Mouse (Mus musculus) forebrain, embryonic 13.5 days (tissue): ENCODE measurements around the gene Scrt2. TPM values are rescaled to one million over a fixed set of nuclear protein-coding genes. Genes with fewer than 3 reads are reported as not detected.
A peak's percentile ranks its signal among the peaks of the same experiment; 100 is the strongest.

ENCODE experiments used
- ATAC-seq: fragments of 200-750 bp; cut with Nextera tagmentation; 2 replicates; pipeline ENCODE4 v1.8.0; 2017
- H3K27ac ChIP-seq: fragments of 300-500 bp; sonication (generic); 2 replicates; pipeline ENCODE4 v1.5.1; 2015; ENCODE audit warnings: inconsistent platforms, mild to moderate bottlenecking, moderate library complexity
- H3K27me3 ChIP-seq: fragments of 300-500 bp; sonication (generic); 2 replicates; pipeline ENCODE4 v1.6.1; 2015; ENCODE audit warnings: mild to moderate bottlenecking, inconsistent platforms
- H3K36me3 ChIP-seq: fragments of 300-500 bp; sonication (generic); 2 replicates; pipeline ENCODE4 v1.6.1; 2015; ENCODE audit warnings: mild to moderate bottlenecking, inconsistent platforms; ENCODE audit not compliant: poor library complexity, severe bottlenecking
- H3K4me1 ChIP-seq: fragments of 300-500 bp; sonication (generic); 2 replicates; pipeline ENCODE4 v1.6.1; 2015; ENCODE audit warnings: inconsistent platforms
- H3K4me2 ChIP-seq: fragments of 300-500 bp; sonication (generic); 2 replicates; pipeline ENCODE4 v1.6.1; 2015; ENCODE audit warnings: inconsistent platforms, mild to moderate bottlenecking, moderate library complexity
- H3K4me3 ChIP-seq: fragments of 300-500 bp; sonication (generic); 2 replicates; pipeline ENCODE4 v1.5.1; 2015; ENCODE audit warnings: mild to moderate bottlenecking, inconsistent platforms
- H3K9ac ChIP-seq: fragments of 300-500 bp; sonication (generic); 2 replicates; pipeline ENCODE4 v1.6.1; 2015; ENCODE audit warnings: mild to moderate bottlenecking, inconsistent platforms
- H3K9me3 ChIP-seq: fragments of 300-500 bp; sonication (generic); replicated peaks from 2 replicates; pipeline ENCODE4 v1.6.1; 2016; ENCODE audit warnings: inconsistent platforms
- WGBS: fragments of 180-500 bp; shearing (Covaris S2); methylation state at CpG from one replicate; pipeline ENCODE4 v1.1.7; 2015; 5-methylcytosine and 5-hydroxymethylcytosine counted together
- polyA plus RNA-seq: library from polyadenylated mRNA; unstranded; fragments of >200 nt; fragmentation: Nextera tagmentation; extraction: Ambion mirVana; gene quantifications from 2 replicates; pipeline ENCODE4 v1.2.1, GENCODE M21; 2015

Scrt2 gene
- polyA plus RNA-seq, 1 experiment from 2014 or later: 19.9 TPM

GRCm38 (mm10) chr2:152140941-152141340, 59.6 kb downstream of the Scrt2 start:
- 25% methylated on average over 11 of the region's 11 CpGs for WGBS
- Histone ChIP-seq H3K27me3 (peaks cover 56% of the 10 kb centered on the region), H3K4me3 (no peak overlapping the region), H3K9ac (no peak overlapping the region), H3K4me1 (peaks cover 48% of the 10 kb centered on the region), H3K36me3 (no peaks in the 10 kb centered on the region), H3K9me3 (no peaks in the 10 kb centered on the region), H3K27ac (no peak overlapping the region), H3K4me2 (no peak overlapping the region)
- no peak for ATAC-seq

- Histone ChIP-seq H3K27ac (no peak overlapping the region; the same call in 1 of the 2 replicates), H3K9me3 (no peaks in the 10 kb centered on the region), H3K4me1 (peaks cover 48% of the 10 kb centered on the region), H3K36me3 (no peaks in the 10 kb centered on the region), H3K4me2 (peak overlapping the region; percentile 76), H3K4me3 (peak overlapping the region; percentile 32), H3K9ac (0 out of 2 replicates have a peak overlapping the region, but pooled peaks have one; percentile 56), H3K27me3 (peaks cover 61% of the 10 kb centered on the region)
- WGBS: 9% methylated on average over 1 of the region's 1 CpGs
- no peak for ATAC-seq
Measured at GRCm38 (mm10) chr2:152141491-152141890, 60.2 kb downstream of the Scrt2 start.

- Histone ChIP-seq H3K4me1 (peaks cover 48% of the 10 kb centered on the region), H3K4me3 (peak overlapping the region; percentile 32), H3K9ac (peak overlapping the region; percentile 56), H3K27me3 (peaks cover 67% of the 10 kb centered on the region), H3K36me3 (no peaks in the 10 kb centered on the region), H3K27ac (no peak overlapping the region), H3K4me2 (peak overlapping the region; percentile 76), H3K9me3 (no peaks in the 10 kb centered on the region)
- no peak for ATAC-seq
- WGBS: 2% methylated on average over 13 of the region's 13 CpGs
Measured at GRCm38 (mm10) chr2:152142046-152142445, 60.7 kb downstream of the Scrt2 start.

GRCm38 (mm10) chr2:152142571-152142970, 61.2 kb downstream of the Scrt2 start:
- Histone ChIP-seq H3K4me2 (peak overlapping the region; percentile 76), H3K4me3 (peak overlapping the region; percentile 49; the same call in 1 of the 2 replicates), H3K9ac (no peak overlapping the region), H3K9me3 (no peaks in the 10 kb centered on the region), H3K27ac (no peak overlapping the region), H3K27me3 (peaks cover 67% of the 10 kb centered on the region), H3K36me3 (no peaks in the 10 kb centered on the region), H3K4me1 (peaks cover 48% of the 10 kb centered on the region)
- WGBS: 3% methylated on average over 11 of the region's 11 CpGs
- no peak for ATAC-seq

- ATAC-seq: peak; percentile 86
- under 1% methylated on average over 104 of the region's 118 CpGs for WGBS
- peaks cover 67% of the 10 kb centered on the region for H3K27me3 ChIP-seq
Measured at GRCm38 (mm10) chr2:152143279-152144157, 62.2 kb downstream of the Scrt2 start, which contains the start of gene Tcf15. Gene Tcf15 (plus strand): TSS chr2:152143561.

GRCm38 (mm10) chr2:152144158-152144450, 62.8 kb downstream of the Scrt2 start:
- Histone ChIP-seq H3K27me3 (peaks cover 67% of the 10 kb centered on the region), H3K4me3 (peak overlapping the region; percentile 49), H3K4me1 (peaks cover 46% of the 10 kb centered on the region), H3K4me2 (peak overlapping the region; percentile 76), H3K9me3 (no peaks in the 10 kb centered on the region), H3K27ac (no peak overlapping the region; the same call in 1 of the 2 replicates), H3K36me3 (no peaks in the 10 kb centered on the region), H3K9ac (peak overlapping the region; percentile 56)
- ATAC-seq: no peak
- 16% methylated on average over 9 of the region's 9 CpGs for WGBS

More at GRCm38 (mm10) chr2:152143279-152144157, 62.2 kb downstream of the Scrt2 start, which contains the start of gene Tcf15:
- Histone ChIP-seq H3K4me3 (peak within 1 kb of the TSS; percentile 49), H3K36me3 (no peaks in the 10 kb centered on the region), H3K4me1 (peaks cover 48% of the 10 kb centered on the region), H3K4me2 (peak within 1 kb of the TSS; percentile 76), H3K27ac (no peak within 1 kb of the TSS; the same call in 1 of the 2 replicates), H3K9me3 (no peaks in the 10 kb centered on the region), H3K9ac (peak within 1 kb of the TSS; percentile 56)

GRCm38 (mm10) chr2:152144501-152144900, 63.2 kb downstream of the Scrt2 start:
- peaks cover 43% of the 10 kb centered on the region for H3K4me1 ChIP-seq
- no peak overlapping the region for H3K9ac ChIP-seq
- H3K27ac ChIP-seq: no peak overlapping the region
- 68% methylated on average over 5 of the region's 5 CpGs for WGBS
- no peak for ATAC-seq
- peak overlapping the region; percentile 76 for H3K4me2 ChIP-seq
- peaks cover 67% of the 10 kb centered on the region for H3K27me3 ChIP-seq
- H3K36me3 ChIP-seq: no peaks in the 10 kb centered on the region
- peak overlapping the region; percentile 49 for H3K4me3 ChIP-seq
- no peaks in the 10 kb centered on the region for H3K9me3 ChIP-seq

Other genes with a start within 250 kb of the Scrt2 start
- gene Rspo4, start 238.6 kb upstream of the Scrt2 start, polyA plus RNA-seq: 0.06 TPM in 1 of 2 replicates, not detected in the other
- gene Angpt4, start 170.3 kb upstream of the Scrt2 start, polyA plus RNA-seq: not detected in 2 replicates
- 88.9 and 99.0 TPM in 2 replicates for gene Fam110a, start 101.3 kb upstream of the Scrt2 start, polyA plus RNA-seq
- 0.71 and 0.87 TPM in 2 replicates for gene Slc52a3, start 85.0 kb upstream of the Scrt2 start, polyA plus RNA-seq
- 10.3 and 10.7 TPM in 2 replicates for gene Srxn1, start 24.0 kb downstream of the Scrt2 start, polyA plus RNA-seq
- gene Tcf15, start 62.0 kb downstream of the Scrt2 start, polyA plus RNA-seq: 1.4 and 1.8 TPM in 2 replicates
- gene Csnk2a1, start 145.3 kb downstream of the Scrt2 start, polyA plus RNA-seq: 137 and 142 TPM in 2 replicates
- gene Tbc1d20, start 212.3 kb downstream of the Scrt2 start, polyA plus RNA-seq: 29.5 and 31.6 TPM in 2 replicates